Mouse (Mus musculus) liver, adult 2 months (tissue): ENCODE results near the gene Lamp1. TPM values are rescaled to one million over a fixed set of nuclear protein-coding genes. Genes with fewer than 3 reads are reported as not detected.

ENCODE experiments used
- DNase-seq: peaks from one replicate; pipeline ENCODE4 v3.0.0-alpha.2; 2011; ENCODE audit warnings: low read depth, low spot score; ENCODE audit errors: extremely low read depth
- H3K27ac ChIP-seq: fragments of 200-500 bp; replicated peaks from 2 replicates; pipeline ENCODE4 v1.5.1; 2012; ENCODE audit warnings: low read depth, mild to moderate bottlenecking, control low read depth, inconsistent platforms, low read length; ENCODE audit not compliant: insufficient read depth
- H3K27me3 ChIP-seq: fragments of 200-500 bp; 2 replicates; pipeline ENCODE4 v1.6.1; 2012; ENCODE audit warnings: mild to moderate bottlenecking, moderate library complexity, low read length, inconsistent platforms; ENCODE audit not compliant: control insufficient read depth, insufficient read depth
- H3K36me3 ChIP-seq: fragments of 200-500 bp; 2 replicates; pipeline ENCODE4 v1.6.1; 2012; ENCODE audit warnings: low read length, inconsistent platforms; ENCODE audit not compliant: control insufficient read depth, insufficient read depth
- H3K4me1 ChIP-seq: fragments of 200-500 bp; 2 replicates; pipeline ENCODE4 v1.6.1; 2011; ENCODE audit warnings: low read length; ENCODE audit not compliant: control insufficient read depth, insufficient read depth
- H3K4me3 ChIP-seq: fragments of 200-500 bp; 2 replicates; pipeline ENCODE4 v1.5.1; 2011; ENCODE audit warnings: low read depth, mild to moderate bottlenecking, control low read depth, low read length, moderate library complexity; ENCODE audit not compliant: insufficient read depth
- H3K79me2 ChIP-seq: fragments of 200-500 bp; 2 replicates; pipeline ENCODE4 v1.6.1; 2012; ENCODE audit warnings: inconsistent platforms, mild to moderate bottlenecking, low read length, moderate library complexity; ENCODE audit not compliant: control insufficient read depth, insufficient read depth
- H3K9ac ChIP-seq: fragments of 200-500 bp; 2 replicates; pipeline ENCODE4 v1.6.1; 2012; ENCODE audit warnings: low read depth, mild to moderate bottlenecking, control low read depth, inconsistent platforms, low read length
- CTCF ChIP-seq: fragments of 200-500 bp; IDR thresholded peaks from 2 replicates; pipeline ENCODE4 v1.5.1; 2011; ENCODE audit warnings: low read depth, low read length, control low read depth
- POLR2A ChIP-seq: fragments of 200-500 bp; IDR thresholded peaks from 2 replicates; pipeline ENCODE4 v1.6.1; 2011; ENCODE audit warnings: low read length, control low read depth; ENCODE audit not compliant: insufficient read depth; ENCODE audit errors: extremely low read depth
- WGBS: fragments of 180-500 bp; shearing (Covaris S2); methylation state at CpG from one replicate; pipeline ENCODE4 v1.1.7; 2018; 5-methylcytosine and 5-hydroxymethylcytosine counted together
- polyA plus RNA-seq: library from polyadenylated mRNA; depleted of rRNA; stranded (reverse); fragments of >200 nt; gene quantifications from 2 replicates; pipeline ENCODE4 v1.2.3, GENCODE M21; 2012
- total RNA-seq: library from RNA; depleted of rRNA; stranded (reverse); fragments of >200 nt; gene quantifications from 2 replicates; pipeline ENCODE4 v1.2.3, GENCODE M21; 2014

The Lamp1 gene
- total and polyA plus RNA-seq, 2 experiments = 381 to 563 TPM

GRCm38 (mm10) chr8:13208627-13209355 lies 49.8 kb downstream of the Lamp1 start:
- TF ChIP-seq POLR2A = no peak
- peak; percentile 44; the same call in 1 of the 2 replicates for TF ChIP-seq CTCF
- H3K79me2 ChIP-seq = no peaks in the 10 kb centered on the region
- no peak overlapping the region for H3K9ac ChIP-seq
- peaks cover 3% of the 10 kb centered on the region; the same call in 1 of the 2 replicates for H3K4me1 ChIP-seq
- H3K27ac ChIP-seq = no peak overlapping the region
- DNase-seq = peak; percentile 26
- WGBS = 32% methylated on average over 6 of the region's 6 CpGs
- H3K27me3 ChIP-seq = no peaks in the 10 kb centered on the region
- H3K36me3 ChIP-seq = no peaks in the 10 kb centered on the region
- no peak overlapping the region for H3K4me3 ChIP-seq

GRCm38 (mm10) chr8:13209770-13210169 lies 50.8 kb downstream of the Lamp1 start:
- Histone ChIP-seq H3K4me1 (peaks cover 3% of the 10 kb centered on the region; the same call in 1 of the 2 replicates), H3K4me3 (no peak overlapping the region), H3K36me3 (no peaks in the 10 kb centered on the region), H3K9ac (no peak overlapping the region), H3K27ac (no peak overlapping the region), H3K27me3 (no peaks in the 10 kb centered on the region), H3K79me2 (no peaks in the 10 kb centered on the region)
- TF ChIP-seq POLR2A = no peak
- no peak for TF ChIP-seq CTCF
- DNase-seq = peak; percentile 11
- 47% methylated on average over 1 of the region's 1 CpGs for WGBS

DNA sequence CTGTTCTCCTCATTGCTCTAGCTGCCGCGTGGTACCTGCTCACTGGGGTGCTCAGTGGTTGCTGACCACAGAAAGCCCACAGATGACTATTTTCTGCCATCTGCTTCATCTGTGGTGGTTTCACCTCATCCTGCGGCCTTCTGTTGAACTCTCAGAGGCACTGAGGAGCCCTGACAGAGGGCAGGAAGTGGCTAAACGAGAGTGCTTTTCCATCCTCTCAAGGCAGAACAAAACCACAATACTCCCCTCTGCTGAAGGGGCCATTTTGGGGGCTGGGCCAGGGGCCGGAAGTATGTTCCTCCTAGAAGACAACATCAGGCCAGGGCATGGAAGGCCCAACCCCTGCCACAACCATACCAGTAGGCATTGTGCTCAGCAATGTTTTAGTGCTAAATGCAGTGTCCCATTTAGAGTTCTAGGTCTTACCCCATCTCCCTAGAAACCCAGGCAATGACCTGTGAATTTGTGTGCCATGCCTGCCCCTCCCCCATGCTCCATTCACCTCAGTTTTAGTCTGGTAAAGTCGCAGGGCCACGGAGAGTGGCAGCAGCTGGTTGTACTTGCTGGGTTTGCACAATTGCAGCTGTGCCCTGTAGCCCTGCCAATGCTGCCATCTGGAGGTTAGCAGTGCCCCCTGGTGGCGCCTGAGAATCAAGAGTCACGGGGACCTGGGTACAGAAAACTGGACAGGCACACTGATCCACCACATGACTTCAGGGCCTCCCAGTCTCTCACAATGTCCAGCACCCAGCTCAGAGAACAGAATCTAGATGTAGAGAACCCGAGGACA lies 54.7 kb downstream of the Lamp1 start:
- Histone ChIP-seq H3K9ac (no peak overlapping the region), H3K4me1 (peaks cover 3% of the 10 kb centered on the region; the same call in 1 of the 2 replicates), H3K27ac (no peak overlapping the region), H3K79me2 (no peaks in the 10 kb centered on the region), H3K36me3 (no peaks in the 10 kb centered on the region), H3K4me3 (no peak overlapping the region), H3K27me3 (no peaks in the 10 kb centered on the region)
- WGBS = 24% methylated on average over 10 of the region's 10 CpGs
- peak; percentile 79 for DNase-seq
- TF ChIP-seq POLR2A (no peak), CTCF (peak; percentile 94)

- Histone ChIP-seq H3K27ac (no peak overlapping the region), H3K79me2 (no peaks in the 10 kb centered on the region), H3K4me1 (peaks cover 3% of the 10 kb centered on the region; the same call in 1 of the 2 replicates), H3K27me3 (no peaks in the 10 kb centered on the region), H3K36me3 (no peaks in the 10 kb centered on the region), H3K9ac (no peak overlapping the region), H3K4me3 (no peak overlapping the region)
- DNase-seq = peak; percentile 56
- TF ChIP-seq POLR2A (no peak), CTCF (no peak)
- 28% methylated on average over 8 of the region's 8 CpGs for WGBS
These were observed 57.4 kb downstream of the Lamp1 start for GRCm38 (mm10) chr8:13216386-13216785.

DNA sequence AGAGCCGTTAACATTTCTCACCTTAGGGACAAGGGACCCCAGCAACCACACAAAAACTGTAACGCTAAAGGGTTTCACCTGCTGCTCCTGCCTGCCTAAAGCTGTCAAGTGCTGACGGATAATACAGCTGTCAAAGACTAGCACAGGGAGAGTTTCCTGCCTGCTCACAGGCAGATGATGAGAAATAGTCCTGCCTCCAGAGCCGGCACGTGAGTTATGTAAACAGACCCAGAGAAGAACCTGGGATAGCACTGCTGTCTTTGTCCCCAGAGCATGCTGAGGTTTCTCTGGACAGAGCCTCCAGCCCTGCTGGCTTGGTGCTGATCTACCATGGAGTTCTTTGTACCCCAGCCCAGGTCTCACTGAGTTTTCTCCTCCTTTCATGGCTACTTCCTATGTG lies 58.1 kb downstream of the Lamp1 start:
- H3K27ac ChIP-seq = no peak overlapping the region
- no peaks in the 10 kb centered on the region for H3K27me3 ChIP-seq
- no peaks in the 10 kb centered on the region for H3K36me3 ChIP-seq
- H3K9ac ChIP-seq = no peak overlapping the region
- no peaks in the 10 kb centered on the region for H3K79me2 ChIP-seq
- H3K4me3 ChIP-seq = no peak overlapping the region
- no peak for DNase-seq
- 39% methylated on average over 5 of the region's 5 CpGs for WGBS
- H3K4me1 ChIP-seq = peaks cover 3% of the 10 kb centered on the region; the same call in 1 of the 2 replicates
- TF ChIP-seq CTCF (no peak), POLR2A (no peak)
